Mouse (Mus musculus) urinary bladder, postnatal 36 days (tissue): ENCODE results near the gene Galnt17.

Source experiments
- DNase-seq, 2 experiments: peaks; one replicate each; pipeline ENCODE4 v3.0.0; 2022; ENCODE audit warnings: low spot score in 2 of 2, mixed read lengths in 1 of 2

Gene Galnt17

GRCm38 (mm10) chr5:131308397-131308796 is at the start of gene Galnt17:
Gene Galnt17 (minus strand): TSS chr5:131308497.
- no peak for DNase-seq

GRCm38 (mm10) chr5:131334536-131334935 is 26.2 kb upstream of the Galnt17 start:
- DNase-seq = no peak

GRCm38 (mm10) chr5:131321286-131321685 is 13.0 kb upstream of the Galnt17 start:
- no peak for DNase-seq

DNA sequence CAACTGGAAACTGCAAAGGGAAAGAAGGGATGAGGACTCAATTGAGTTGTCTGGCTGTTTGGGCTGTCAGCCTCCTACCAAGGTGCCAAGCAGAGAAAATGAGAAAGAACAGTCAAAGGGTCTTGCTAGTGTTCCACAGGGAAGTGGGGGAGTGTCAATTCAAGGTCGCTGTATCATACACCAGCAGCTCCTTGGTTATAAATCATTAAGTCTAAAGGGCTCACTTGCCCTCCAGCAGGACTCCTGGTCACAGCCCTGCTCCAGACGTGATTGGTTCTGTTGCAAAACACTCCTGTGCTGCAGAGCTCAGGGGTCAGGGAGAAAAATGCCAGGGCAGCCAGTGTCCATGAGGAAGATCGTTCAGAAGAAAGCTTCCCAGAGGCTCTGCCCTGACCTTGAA is 11.3 kb upstream of the Galnt17 start:
- DNase-seq = no peak

GRCm38 (mm10) chr5:131319141-131319540 is 10.8 kb upstream of the Galnt17 start:
- no peak for DNase-seq

GRCm38 (mm10) chr5:131315016-131315415 is 6.7 kb upstream of the Galnt17 start:
- no peak for DNase-seq

- peak; percentile 2 to 31 for DNase-seq
Observed at GRCm38 (mm10) chr5:131307656-131308151, 593 bp downstream of the Galnt17 start.

GRCm38 (mm10) chr5:131306908-131307655 is 1.2 kb downstream of the Galnt17 start:
- DNase-seq = peak; percentile 3 to 14

DNA sequence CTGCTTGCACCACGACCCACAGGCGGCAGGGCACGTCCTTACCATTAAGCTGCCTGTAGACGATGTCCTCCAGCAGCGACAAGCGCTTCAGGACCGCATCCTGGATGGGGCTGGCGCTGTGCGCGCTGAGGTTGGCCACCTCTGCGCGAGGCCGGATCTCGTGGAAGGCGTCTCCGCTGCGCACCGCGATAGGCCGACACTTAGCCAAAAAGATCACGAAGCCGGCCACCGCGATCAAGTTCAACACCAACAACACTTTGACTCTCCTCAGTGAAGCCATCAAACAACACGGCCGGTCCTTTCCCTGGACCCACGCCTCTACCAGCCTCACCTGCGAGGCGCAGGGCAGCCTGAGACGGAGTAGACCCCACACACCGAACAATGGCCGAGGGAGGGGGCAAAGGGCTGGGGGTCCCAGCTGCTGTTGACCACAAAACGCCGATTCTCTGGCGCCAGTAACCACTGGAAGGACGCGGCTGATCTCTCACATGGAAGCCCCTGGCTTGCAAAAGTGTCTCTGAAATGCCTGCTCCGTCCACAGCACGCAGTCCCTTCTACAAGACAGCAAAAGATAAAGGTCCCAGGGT is 1.9 kb downstream of the Galnt17 start:
- DNase-seq = no peak

- no peak for DNase-seq
Observed at GRCm38 (mm10) chr5:131305223-131305622, 3.1 kb downstream of the Galnt17 start.

- no peak for DNase-seq
Observed at GRCm38 (mm10) chr5:131301526-131301925, 6.8 kb downstream of the Galnt17 start.

DNA sequence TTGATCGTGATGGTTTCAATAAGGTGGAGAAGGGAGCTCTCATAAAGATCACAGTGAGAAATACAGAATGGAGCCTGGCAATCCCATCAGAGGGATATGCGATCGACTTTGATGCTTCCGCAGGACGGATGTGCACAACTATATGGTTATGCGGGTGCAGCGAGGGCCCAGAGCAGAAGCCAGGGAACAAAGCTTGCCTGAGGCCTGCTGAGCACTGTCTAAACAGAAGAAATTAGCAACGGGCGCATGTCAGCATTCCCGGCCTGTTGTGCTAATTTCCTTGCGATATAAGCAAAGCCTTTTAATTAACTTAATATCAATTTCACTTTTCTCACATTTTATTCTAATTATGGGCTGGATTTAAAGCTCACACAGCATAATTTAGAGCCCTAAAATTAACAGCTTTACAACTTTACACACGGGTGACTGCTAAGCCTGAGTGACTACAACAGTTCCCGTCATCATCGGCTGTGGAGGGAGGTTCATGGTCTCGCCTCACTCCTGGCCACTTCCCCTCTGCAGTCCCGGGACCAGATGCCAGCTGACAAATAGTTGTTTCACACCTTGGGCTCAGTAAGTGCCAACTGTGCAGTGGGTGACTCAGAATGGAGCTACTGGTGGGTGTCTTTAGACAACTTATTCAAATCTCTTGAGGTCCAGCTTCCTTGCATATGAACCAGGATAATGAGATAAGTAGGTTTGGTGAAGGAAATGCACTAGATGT is 14.4 kb downstream of the Galnt17 start:
- DNase-seq = no peak

- no peak for DNase-seq
Observed at GRCm38 (mm10) chr5:131287091-131287490, 21.2 kb downstream of the Galnt17 start.

DNA sequence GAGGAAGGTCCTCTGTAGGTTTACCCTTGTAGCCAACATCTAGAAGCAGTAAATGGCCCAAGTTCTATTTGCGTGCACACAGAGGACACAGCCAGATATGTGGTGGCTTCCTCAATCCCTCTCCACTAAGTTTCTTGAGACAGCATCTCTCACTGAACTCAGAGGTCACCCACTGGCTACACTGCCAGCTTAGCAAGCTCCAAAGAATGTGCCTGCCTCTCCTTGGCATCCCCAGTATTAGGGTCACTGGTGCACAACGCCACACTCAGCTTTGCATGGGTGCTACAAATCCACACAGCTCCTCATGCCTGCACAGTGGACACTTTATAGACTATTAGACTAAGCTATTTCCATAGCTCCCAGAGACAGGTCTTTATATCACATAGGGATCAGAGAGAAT is 21.6 kb downstream of the Galnt17 start:
- DNase-seq = no peak

GRCm38 (mm10) chr5:131280349-131280748 is 27.9 kb downstream of the Galnt17 start:
- no peak for DNase-seq

DNA sequence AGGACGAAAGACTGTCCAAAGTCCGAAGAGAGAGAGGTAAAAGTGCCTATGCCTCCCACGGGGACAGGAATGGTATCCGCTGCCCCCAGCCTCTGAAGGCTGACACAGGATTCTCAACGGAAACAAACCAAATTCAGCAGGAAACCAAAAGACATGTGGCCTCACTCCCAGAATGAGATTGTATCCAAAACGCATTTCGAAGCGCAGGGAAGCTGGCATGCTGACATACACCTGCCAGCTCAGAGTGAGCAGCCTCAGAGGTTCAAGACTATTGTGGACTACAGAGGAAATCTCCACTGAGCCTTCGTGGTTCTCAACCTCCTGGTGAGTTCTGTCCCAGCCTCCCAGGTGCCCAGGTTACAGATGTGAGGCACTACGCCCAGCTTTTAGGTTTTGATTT is 29.0 kb downstream of the Galnt17 start:
- no peak for DNase-seq

GRCm38 (mm10) chr5:131277227-131277626 is 31.1 kb downstream of the Galnt17 start:
- DNase-seq = no peak

DNA sequence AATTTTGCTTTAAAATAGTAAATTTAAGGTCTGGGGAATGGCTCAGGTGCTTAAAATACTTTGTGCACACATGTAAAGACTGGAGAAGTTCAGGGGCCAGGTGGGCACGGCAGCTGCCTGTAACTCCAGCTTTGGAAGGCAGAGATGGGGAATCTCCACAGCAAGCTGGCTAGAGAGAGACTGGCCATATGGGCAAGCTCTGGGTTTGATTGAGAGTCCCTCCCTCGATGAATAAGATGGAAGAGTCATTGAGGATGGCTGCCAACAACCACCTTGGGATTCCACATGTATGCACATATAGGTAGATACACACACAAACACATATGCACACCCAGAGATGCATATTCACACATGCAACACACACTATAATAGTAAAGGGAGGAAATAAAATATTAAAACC is 42.0 kb downstream of the Galnt17 start:
- no peak for DNase-seq

- DNase-seq = no peak
Observed at GRCm38 (mm10) chr5:131264145-131264544, 44.2 kb downstream of the Galnt17 start.

DNA sequence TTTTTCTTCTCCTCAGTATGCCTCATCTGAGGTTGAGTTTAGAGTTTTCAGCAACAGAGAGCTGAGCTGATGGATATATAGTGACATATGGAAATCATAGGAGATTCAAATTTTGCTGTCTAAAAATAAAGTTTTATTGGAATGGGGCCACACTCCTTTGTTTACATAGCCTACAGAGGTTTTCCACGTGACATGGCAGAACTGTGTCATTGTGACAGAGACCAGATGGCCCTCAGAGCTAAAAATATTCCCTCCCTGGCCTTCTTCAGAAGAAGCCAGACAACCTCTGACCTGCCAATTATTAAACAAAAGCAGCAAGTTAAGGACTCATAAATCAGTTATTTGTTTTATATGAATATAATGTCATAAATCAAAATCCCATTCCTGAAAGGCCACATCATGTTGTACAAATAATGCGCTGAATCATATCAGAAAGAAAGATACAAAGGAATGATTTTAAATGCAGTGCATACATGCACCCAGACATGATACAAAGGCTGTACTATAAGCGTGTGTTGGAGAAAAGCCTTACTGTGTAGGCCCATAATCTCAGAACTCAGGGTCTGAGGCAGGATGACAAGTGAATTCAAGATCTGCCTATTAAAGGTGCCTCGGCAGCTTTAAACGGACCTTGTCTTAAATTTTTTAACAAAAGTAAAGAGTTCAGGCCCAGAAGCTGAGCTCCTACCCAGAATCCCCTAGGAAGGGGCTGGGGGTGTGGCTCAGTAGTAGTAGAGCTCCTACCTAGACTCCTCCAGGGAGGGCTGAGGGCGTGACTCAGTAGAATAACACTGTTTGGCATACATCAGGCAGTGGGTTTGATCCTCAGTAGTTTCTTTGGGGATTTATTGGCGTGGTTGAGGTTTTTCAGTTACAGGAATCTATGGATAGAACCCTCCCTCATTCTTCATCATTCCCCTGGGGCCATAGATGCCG is 57.3 kb downstream of the Galnt17 start:
- no peak for DNase-seq

GRCm38 (mm10) chr5:131248416-131248815 is 59.9 kb downstream of the Galnt17 start:
- no peak for DNase-seq

- DNase-seq = no peak
Observed at GRCm38 (mm10) chr5:131246591-131246990, 61.7 kb downstream of the Galnt17 start.
